Mouse (Mus musculus): ENCODE results near the gene Gm11492.

The Gm11492 gene

DNA sequence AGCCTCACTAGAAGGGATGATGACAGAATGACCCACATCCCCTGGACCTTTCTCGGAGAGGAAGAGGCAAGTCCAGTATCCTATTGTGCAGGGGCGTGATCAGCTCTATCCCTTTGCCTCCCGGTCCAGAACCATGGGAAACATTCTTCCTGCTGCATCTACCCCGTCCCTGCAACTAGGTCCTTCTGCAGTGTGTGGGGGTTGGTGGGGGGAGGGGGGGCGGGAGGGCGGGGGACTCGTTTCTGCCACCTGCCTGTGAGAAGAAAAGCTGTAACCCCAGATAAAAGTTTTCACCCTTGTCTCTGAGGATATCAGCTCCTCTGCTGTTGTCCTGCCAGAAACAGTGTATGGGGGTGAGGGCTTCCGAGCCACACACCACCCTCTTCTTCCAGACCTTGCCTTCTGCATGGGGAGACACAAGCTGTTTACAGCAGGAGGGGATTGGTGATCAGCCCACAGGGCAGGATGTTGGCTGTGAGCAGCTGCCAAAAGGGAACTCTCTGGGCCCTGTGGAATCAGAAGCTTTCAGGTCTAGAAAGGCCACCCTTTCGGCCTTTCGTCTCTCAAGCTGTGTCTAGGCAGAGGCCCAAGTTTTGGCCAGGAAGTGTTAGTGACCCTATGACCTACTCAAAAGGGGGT, 12.6 kb downstream of the Gm11492 start:
- in situ Hi-C loops (cut with MboI) = no loop called here

GRCm38 (mm10) chr11:87579713-87580112, 13.3 kb downstream of the Gm11492 start:
- in situ Hi-C loops (cut with MboI) = no loop called here

DNA sequence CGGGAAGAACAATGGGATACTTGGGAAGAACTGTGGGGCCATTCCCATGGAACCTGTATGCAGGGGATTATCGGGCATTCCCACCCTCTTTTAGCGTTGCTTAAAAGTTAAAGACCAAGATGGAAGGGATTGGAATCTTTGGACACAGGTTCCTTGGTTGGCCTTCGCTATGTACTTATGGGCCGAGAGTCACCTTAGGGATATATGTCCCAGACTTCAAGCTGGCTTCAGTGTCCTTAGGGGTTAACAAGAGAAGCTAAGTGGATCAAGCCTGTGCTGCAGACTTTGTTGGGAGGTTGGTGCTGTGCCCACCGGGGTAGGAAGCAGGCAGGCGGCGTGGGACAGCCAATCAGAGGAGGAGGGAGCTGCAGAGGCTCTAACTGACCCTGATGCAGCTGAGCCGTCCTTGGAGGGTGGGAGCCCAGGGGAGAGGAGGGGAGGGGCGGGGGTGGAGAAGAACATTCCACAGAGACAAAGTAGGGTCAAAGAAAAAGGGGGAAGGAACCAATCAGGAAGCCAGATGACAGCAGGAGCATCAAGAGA, 14.2 kb downstream of the Gm11492 start:
- in situ Hi-C loops (cut with MboI) = no loop called here

- in situ Hi-C loops (cut with MboI) = no loop called here
Measured at GRCm38 (mm10) chr11:87581161-87581865, 14.9 kb downstream of the Gm11492 start.

DNA sequence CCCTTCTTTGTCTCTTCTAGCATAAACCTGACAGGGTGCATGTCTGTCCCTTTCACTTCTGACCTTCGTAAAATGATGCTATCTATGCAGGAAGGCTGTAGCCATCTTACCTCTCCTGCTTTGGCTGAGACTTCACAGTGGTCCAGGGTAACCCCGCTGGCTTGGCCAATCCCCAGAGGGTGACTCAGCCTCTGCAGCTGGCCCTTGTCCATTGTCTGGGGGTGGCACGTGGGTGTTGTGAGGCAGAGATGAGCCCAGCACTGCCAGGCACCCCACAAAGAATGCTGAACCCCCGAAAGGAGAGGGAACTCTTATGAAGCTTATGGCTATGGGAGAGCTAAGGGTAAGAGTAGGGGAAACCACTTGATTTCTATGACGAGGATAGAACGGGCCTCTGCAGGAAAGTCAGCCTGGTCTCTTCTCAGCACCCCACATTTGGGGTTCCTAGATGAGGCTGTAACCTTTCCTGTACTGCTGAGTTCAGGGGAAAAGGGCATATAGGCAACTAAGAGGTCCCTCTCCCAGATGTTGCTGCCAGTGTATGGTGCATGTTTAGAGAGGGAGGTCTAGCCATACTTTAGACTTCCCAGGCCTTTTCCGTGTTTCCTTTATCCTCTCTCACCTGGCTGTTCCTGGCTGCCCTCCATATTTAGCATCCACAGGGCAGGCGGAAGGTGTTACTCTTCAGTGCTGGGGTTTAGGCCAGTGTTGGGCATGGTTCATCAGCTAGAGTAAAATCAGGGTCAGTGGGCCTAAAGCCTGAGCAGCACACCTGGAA, 15.7 kb downstream of the Gm11492 start:
- in situ Hi-C loops (cut with MboI) = no loop called here

GRCm38 (mm10) chr11:87583291-87584034, 17.0 kb downstream of the Gm11492 start:
- in situ Hi-C loops (cut with MboI) = no loop called here

GRCm38 (mm10) chr11:87584711-87585505, 18.5 kb downstream of the Gm11492 start:
- in situ Hi-C loops (cut with MboI) = no loop called here

- in situ Hi-C loops (cut with MboI) = no loop called here
Measured at GRCm38 (mm10) chr11:87587211-87587874, 20.9 kb downstream of the Gm11492 start.

DNA sequence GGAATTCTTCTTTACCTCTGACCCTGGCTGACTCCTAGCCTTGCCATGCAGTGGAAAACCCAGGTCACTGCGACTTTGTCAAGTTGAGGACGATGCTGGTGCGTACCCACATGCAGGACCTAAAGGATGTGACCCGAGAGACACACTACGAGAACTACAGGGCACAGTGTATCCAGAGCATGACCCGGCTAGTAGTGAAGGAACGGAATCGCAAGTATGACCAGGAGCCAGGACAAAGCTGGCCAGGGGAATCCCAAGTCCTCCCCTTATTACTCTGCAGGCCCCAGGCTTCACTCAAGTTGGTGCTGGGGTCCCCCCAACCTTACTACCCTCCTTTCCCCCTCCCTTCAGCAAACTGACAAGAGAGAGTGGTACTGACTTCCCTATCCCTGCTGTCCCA, 23.2 kb downstream of the Gm11492 start:
- in situ Hi-C loops (cut with MboI) = no loop called here

GRCm38 (mm10) chr11:87590841-87591525, 24.5 kb downstream of the Gm11492 start:
- in situ Hi-C loops (cut with MboI) = no loop called here

DNA sequence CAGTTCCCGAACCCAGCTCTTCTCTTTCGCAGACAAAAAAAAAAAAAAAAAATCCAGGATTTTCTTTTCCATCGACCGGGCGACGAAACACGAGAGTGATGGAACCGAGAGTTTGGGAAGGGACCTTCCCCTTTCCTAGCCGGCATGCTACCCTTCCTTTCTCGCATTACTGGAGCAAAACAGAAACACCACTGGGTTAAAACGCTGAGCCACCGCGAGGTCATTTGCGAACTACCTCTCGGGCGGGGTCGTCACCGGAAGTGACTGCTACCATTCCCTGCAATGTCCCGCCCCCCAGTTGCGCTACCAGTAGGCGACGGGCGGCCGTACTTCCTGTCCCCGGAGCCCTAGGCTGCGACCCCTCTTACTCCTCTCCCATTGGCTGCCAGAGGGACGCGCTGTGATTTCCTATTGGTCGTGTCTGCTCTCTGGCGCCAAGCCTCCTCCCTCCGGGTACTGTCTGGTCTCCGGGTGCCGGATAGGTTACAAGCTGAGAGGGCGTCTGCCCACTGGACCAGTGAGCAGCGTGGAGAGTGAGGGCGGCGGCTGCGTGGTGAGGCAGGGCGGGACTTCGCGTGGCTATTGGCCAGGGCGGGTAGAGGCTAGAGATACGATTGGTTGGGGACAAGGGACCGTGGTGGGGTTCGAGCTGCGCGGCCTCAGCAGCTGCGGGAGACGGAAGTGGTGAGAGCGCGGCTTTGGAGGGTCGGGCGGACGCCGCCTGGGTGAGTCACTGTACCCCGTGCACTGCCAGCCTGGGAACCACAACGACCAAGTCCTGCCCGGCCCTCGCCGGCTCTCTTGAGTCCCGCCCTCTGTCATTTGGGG, 25.3 kb downstream of the Gm11492 start, which contains the start of gene Mtmr4:
Gene Mtmr4 (plus strand): TSS at position 637 of the 828 bp plus-strand sequence.
- in situ Hi-C loops (cut with MboI) = no loop called here

- in situ Hi-C loops (cut with MboI) = no loop called here
Measured at GRCm38 (mm10) chr11:87592354-87592695, 25.9 kb downstream of the Gm11492 start.

DNA sequence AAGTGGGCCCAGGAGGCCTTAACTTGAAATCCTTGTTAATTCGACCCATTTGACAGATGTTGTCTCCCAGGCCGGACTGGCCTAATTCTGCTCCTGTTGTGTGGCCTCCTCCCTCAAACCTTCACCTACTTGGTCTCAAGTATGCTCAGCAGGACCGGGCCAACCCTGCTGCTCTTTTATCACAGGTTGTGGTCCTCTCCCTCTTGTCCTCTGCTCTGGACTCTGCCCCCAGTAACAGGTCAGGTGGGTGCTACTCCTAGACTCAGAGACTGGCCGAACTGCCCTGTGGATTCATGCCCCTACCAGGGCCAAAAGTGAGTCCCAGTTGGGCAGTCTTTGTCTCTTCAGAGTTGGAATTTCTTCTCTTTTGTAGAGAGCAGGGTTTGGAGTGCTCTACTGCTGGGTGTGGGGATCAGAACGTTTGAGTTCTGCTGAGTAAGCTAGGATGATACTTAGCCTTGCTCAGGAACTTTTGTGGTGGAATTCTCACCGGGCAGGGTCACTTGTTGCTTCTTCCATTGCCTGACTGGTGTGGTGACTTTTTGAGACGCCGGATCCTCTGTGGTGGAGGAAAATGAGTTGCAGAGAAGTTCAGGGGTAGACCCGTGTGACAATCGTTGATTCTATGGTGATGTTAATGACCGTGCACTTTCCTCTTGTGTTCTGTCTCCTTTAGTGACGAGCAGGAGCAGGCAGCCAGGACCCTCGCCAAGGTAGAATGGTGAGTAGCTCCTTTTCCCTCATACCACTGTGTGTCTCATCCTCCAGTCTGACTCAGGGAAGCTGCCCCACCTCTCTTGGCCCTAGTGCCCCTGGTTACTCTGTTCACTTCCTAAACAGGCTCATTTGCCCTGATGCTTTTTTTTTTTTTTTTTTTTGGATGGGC, 26.5 kb downstream of the Gm11492 start:
- in situ Hi-C loops (cut with MboI) = no loop called here

DNA sequence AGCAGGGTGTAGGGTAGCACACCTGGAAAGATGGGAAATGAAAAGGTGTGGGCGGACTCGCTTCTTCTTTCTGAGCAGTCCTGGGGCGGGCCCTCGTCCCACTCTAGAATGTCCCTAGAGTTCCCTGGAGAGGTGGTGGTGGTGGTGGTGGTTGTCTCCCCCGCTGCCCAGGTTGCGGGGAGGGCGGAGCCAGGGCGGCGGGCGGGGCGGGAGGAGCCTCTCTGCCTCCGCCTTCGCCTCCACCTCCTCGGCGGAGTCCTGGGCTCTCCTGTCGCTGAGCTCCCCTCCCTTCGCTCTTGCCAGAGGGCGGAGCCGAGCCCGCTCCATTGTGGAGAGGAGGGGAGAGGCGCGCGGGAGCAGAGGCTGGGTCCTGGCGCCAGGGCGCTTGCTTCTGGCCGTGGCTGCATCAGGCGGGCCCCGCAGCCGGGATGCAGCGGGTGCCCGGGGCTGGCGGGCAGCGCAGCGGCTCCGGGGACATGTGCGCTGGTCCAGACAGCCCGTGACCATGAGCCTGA, 28.9 kb downstream of the Gm11492 start:
- in situ Hi-C loops (cut with MboI) = no loop called here

DNA sequence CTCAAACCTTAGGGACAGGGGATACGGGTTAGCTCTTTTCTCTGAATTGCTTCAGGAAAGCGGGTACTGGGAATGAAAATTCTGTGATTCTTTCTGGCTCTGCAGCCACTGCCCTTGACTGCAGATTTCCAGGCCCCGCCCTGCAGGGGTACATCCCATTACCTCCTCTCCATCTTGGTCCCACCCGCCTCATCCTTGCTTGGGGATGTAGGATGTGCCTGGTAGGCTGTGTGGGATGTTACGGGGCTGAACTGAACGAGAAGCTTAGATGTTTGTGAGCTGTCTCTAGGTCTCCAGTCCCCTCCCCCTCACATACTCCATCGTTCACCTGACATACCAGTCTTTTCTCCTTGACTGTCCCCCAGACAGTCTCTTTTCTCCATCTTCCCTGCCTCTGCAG, 29.5 kb downstream of the Gm11492 start:
- in situ Hi-C loops (cut with MboI) = no loop called here

DNA sequence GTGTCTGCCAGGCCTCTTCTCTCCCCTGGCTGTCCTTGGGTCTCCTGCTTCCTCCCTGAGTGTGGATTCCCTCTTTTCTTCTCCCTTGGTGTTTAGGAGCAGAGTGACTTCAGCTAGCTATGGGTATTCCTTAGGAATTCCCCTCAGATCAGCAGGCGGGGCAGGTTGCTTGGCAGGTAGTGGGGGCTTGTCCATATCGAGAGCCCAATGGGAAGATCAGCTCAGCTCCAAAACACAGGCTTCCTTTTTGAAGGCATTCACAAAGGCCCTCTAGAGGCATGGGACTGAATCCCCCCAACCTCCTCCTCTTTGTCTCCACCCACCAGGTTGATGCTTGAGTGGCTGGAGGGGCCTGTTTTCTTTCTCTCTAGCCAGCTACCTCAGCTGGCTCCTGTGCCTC, 30.0 kb downstream of the Gm11492 start:
- in situ Hi-C loops (cut with MboI) = no loop called here

- in situ Hi-C loops (cut with MboI) = no loop called here
Measured at GRCm38 (mm10) chr11:87597061-87597460, 30.6 kb downstream of the Gm11492 start.

All from mature B cell (primary cell).